Mouse (Mus musculus): Measurements from ENCODE around the gene Ppan.

Gene Ppan

DNA sequence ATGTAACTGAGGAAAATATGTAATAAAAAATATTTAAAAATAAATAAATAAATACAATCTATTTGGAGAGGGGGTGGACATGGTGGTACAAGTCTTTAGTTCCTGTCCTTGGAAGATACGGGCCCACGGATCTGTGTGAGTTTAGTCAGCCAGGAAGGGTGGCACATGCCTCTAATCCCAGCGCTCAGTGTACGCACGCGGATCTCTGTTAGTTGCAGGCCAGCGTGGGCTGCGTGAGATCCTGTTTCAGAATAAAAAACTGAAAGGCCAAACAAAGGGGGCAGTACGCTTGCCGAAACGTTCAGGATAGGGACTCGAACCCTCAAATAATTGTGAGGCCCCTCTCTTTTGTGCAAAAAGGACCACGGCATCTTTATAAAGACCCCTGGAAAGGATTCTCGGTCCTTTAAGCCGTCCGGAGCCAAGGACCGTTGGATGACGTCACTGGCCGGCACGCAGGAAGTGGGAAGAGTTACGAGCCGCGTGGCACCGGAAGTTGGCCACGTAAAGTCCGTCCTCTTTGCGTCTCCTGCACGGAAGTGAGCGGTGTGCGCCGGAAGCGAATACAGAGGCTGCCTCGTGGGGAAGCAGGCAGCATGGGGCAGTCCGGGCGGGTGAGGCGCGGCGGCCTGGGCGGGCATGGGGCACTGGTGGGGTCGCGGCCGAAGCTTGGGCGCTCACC is at the start of gene Ppan:
TSS of gene Ppan (plus strand) at position 472 of the 682 bp plus-strand sequence.
- peak; percentile 96 to 97 for DNase-seq

DNA sequence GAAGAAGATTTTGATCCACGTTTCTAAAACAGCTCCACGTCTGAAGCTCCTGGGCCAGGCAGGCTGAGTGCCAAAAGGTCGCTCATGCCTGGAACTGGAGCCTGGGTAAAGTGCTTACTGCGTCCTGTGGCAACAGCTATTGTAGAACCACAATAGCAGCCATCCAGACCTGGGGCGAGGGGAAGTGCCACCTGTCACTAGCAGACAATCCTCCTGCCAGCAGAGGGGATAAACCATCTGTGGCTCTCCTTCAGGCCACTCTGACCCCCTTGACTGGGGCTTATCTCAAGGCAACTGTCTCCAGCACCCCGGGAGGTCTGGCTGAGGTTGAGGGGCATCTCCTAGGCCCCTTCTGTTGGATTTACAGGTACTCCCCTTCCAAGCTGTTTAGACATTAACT is 49.0 kb upstream of the Ppan start:
- peak in 1 of 2 experiments; percentile 5 for DNase-seq

DNA sequence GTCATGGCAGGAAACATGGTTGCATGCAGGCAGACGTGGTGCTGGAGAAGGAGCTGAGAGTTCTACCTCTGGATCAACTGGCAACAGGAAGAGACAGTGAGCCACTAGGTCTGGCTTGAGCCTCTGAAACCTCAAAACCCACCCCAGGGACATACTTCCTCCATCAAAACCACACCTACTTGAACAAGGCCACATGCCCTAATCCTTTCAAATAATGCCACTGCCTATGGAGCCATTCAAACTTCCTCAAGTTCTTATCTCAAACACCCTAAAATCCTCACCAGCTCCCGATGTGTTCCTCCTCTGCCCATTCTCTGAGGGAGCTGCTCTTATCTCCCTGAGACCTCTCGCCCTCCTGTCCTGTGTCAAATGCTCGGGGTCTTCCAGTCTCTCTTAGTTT is 45.8 kb upstream of the Ppan start:
- DNase-seq = no peak

DNA sequence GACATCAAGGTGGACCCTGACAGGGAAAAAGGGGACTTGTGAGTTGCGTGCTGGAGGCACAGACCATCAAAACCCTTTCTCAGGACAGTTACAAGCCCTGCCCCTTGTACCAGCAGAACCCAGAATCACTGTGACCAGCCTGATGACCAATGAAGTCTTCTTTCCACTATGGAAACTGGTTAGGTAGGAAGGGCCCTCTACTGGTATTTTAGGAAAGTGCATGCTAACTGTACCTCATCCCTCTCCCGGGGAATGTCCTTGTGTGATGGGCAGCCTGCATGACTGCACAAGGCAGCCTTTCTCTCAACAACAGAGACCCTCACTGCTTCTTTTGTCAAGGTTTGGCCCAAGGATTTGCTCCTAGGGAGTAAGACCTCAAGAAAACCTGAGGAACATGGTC is 45.3 kb upstream of the Ppan start:
- peak in 1 of 2 experiments; percentile 8 for DNase-seq

DNA sequence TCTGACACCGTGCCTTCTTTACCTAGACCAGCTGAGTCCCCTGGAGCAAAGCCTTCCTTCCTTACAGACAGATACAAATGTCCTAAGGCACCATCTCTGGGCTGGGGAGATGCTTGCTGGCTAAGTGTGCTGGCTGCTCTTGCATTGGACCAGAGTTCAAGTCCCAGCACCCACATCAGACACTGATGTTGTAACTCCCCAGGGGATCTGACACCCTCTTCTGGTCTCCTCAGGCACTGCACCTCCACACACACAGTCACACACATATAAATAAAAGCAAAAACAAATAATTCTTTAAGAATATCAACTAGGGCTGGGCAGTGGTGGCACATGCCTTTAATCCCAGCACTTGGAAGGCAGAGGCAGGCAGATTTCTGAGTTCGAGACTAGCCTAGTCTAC is 37.8 kb upstream of the Ppan start:
- DNase-seq = no peak

DNA sequence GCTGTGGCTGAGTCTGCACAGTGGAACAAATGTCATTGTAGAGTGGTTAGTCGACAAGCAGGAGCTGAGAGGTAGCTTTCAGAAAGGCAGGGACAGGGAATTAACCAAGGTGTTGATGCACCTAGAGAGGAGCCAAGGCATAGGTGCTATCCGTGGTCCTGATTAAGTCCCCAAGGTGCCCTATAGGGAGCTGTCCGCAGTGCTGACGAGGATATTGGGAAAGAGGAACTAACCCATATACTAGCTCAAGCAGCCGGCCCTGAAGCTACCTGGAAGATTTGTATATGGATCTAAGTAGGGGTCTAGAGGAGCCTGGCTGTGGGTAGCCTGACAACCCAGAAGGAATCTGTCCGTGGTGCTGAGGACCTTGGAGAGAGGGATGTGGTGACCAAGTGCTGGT is 30.8 kb upstream of the Ppan start:
- DNase-seq = peak; percentile 28 to 59

DNA sequence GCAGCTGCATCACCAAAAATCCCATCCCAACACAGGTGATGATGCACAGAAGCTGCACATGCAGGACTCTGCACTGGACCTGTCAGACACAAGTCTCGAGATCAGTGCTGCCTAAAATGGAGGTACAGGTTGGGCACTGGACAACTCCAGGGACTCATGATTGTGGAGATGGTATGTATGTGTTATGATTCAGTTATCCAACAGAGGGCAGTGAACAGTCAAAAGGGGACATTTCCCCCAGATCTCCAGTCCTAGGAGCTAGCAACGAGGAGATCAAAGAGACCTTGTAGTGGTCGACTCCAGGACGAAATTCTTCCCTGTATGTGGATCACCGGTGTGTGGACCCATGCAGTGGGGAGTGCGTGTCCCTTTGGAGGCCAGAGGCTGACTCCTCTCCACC is 28.0 kb upstream of the Ppan start:
- no peak for DNase-seq

DNA sequence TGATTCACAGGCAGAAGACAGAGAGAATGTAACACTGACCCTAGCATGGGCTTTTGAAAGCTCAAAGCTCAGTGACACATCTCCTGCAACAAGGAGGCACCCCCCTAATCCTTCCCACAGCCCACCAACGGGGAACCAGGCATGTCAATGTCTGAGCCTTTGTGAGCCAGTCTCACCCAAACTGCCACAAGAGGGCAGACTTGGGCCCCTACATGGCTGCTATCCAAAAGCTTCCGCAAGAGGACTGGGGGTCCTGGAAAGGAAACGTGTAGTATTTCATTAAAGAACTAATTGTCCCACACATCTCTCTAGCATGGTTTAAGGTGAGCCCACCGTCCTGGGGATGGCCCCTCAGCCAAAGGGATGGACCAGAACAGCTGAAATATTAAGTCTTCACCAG is 26.2 kb upstream of the Ppan start:
- no peak for DNase-seq

DNA sequence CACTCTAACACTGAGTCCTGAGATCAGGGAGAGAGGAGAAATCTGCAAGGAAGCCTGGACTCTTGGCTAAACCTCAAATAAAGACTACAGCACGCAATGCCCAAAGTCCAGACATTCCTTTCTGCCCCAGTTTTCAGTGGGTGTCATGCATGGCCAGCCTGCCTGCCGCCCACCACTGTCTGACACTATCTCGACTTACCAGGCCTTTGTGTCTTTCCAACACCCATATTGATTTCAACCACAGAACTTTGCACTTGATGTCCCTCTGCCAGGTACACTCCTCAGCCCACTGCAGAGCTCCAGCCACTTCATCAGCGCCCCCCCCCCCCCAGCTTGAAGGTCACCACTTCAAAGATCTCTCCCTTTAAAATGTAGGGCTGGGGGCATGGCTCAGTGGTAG is 25.8 kb upstream of the Ppan start:
- no peak for DNase-seq

DNA sequence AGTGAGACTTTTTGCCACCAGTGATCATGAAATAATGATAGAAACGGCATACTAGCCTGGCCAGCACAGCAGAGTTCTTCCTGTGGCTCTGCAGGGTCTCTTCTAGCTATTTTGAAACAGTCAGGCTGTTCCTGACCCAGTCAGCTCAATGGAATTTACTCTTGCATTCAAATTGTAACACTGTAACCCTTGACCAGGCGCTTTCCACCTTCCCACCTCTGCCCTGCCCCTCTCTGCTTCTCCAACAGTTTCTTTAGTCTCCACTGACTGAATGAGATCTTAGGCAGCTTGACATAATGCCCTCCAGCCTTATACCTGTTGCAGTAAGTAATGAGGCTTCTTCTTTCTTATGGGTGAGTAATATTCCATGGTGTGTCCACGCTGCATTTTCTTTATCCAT is 21.1 kb upstream of the Ppan start:
- DNase-seq = no peak

DNA sequence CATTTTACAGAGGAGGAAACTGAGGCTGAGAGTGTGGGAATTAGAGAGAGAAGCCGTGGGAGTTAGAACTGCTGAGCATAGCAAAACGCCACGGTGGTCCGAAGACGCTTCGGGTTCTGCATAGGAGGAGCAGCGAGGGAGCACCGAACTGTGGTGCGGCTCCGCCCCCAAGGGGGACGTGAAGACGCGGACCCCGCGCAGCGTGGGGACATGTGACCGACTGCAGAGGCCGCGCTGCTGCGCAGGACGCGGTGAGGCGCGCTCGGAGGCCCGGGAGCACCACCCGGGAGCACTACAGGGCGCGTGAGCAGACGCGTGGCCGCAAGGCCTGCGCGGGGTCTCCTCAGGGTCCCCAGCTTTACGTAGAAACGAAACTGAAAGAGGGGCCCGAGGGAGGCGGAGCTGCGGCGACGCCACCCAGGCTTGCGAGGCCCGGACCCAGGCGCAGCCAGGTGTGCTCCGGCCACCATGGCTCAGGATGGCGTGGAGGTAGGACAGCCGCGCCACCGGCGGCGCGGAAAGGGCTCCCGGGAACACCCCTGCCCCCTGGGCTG is 19.4 kb upstream of the Ppan start, which contains the start of gene A230050P20Rik:
TSS of gene A230050P20Rik (plus strand) at position 195 of the 554 bp plus-strand sequence.
- DNase-seq = no peak

DNA sequence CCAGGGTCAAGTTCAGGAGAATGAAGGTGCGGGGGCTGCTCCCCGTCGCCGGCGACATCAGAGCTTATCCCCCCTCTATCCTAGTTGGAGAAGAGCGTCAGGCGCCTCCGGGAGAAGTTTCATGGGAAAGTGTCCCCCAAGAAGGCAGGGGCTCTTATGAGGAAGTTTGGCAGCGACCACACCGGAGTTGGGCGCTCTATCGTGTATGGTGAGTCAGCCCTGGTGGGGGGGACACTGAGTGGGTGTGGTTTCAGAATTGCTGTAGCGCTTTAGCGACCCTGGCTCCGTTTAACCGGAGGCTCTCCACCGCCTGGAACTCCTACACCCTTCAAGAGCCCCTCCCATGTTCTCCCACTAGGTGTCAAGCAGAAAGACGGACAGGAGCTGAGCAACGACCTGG is 18.7 kb upstream of the Ppan start:
- DNase-seq = no peak

DNA sequence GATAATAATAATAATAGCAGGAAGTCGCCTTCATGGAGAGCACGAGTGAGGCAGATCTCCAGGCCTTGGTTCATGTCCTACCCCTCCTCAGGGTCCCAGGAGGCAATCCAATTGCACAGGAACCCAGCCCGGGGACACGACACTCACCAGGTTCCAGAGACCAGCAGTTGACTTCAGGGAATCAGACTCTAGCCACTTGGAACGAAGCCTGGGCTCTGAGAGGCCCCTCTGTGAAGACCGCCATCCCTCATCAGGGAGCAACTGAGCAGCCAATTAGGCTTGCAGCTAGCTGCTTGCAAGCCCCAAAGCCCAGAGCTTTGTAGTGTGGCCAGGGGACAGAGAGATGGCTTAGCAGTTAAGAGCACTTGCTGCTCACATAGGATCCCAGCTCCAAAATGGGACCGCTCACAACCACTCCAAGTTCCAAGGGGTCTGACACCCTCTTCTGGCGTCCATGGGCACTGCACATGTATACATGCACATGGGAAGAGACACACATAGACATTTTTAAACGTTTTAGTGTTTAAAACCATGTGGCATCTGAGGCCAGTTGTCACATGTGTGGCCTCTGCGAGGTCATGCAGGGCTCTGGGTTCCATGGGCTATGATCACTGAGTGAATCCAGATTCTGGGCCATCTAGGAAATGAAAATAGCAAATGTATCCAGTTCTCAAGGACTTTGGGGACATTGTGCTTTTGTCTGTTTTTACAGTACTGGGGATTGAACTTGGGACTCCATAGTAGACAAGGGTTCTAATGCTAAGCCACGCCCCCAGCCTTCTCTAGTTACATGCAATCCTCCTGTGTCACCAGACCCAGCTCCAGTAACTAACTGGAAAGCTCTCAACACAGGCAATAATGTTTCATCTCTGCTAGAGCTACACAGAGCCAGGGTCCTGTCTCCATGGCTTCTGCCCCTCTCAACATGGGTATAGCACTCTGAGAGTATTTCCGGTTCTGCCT is 17.5 kb upstream of the Ppan start:
- DNase-seq = no peak

DNA sequence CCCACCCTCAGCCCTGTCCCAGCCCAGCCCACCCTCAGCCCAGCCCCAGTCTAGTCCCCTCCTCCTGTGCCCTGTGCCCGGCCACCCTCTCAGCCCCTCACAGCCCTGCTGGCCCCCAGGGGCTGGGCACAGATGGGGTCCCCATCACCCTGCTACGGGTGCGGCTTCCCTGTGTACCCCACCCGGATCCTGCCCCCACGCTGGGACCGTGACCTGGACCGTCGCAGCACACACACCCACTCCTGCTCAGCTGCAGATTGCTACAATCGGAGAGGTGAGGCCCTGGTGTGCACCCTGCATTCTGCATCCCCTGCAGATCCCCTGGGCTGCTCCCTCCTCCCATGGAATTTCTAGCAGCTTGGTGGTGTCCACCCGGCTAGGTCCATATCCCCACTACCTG is 15.0 kb upstream of the Ppan start:
- no peak for DNase-seq

DNA sequence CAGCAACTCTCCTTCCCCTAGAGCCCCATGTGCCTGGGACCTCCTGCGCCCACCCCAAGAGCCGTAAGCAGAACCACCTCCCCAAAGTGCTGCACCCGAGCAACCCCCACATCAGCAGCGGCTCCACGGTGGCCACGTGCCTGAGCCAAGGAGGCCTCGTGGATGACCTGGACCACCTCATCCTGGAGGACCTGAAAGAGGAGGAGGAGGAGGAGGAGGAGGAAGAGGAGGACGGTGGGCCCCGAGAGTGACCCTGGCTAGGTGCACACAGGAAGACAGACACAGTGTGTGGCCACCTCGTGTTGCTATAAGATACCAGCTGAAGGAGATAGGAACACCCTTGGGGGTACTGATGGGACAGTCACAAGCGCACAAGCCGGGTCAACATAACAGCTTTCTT is 14.5 kb upstream of the Ppan start:
- no peak for DNase-seq

DNA sequence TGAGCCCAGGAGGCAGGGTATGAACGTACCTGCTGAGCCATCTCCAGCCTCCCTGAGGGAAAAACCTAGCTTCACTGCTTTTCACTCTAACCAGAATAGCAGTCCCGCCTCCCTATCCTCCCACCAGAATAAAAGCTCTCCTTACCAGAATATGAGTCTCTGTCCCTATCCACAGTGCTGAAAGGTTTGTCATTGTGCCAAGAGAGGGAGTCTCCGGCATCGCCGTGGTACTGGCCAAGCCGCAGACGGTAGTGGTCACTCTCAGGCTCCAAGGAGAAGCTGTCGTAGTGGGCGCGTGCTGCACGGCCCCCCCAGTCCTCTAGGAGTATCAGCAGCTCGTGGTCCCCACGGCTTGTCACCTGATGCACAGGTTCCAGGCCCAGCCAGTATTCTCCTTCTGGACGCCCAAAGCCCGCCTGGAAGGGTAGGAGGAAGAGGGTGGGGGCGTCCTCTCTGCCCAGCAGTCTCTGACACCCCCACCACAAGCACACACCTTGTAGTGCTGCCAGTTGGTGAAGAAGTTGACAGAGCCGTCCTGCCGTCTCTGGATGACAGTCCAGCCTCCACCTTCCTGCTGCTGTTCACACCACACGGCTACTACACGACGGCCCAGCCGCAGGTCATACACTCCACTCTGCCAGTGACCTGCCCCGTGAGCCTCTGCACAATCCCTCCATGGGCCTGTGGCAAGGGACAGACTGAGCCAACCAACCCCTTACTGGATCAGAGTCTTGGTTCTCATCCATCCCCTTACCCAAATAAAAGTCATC is 12.8 kb upstream of the Ppan start:
- DNase-seq = no peak

DNA sequence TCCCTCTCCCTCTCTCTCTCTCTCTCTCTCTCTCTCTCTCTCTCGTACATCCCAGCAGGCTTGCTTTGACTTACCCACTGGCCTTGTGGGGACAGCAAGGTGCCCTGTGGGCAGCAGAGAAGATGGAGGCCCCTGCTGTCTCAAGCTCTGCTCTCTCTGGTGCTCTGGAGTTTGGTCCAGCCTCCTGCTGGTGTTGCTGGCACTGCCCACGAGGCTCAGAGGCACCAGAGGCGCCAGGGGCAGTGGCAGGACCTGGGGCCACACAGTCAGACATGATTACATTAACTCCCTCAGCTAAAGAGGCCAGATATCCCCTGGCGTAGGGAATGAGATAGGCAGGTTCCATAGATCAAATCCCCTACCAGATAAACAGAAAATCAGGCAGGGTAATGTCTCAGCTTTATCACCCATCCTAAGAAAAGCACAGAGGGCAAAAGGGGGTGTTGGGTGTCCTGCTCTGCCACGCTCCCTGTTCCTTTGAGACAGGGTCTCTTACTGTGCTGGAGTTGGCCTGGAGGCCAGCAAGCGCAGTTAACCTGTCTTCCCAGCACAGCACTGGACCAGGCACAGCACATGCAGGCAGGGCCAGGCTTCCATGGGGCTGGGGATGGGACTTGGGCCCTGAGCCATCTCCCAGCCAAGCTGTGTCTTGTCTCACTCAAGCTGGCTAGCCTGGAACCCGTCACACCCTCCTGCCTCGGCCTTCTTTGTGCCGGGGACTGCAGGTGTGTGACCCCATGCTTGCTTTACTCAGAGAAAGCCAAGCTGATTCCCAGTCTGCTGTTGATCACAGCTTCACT is 11.5 kb upstream of the Ppan start:
- DNase-seq = no peak

DNA sequence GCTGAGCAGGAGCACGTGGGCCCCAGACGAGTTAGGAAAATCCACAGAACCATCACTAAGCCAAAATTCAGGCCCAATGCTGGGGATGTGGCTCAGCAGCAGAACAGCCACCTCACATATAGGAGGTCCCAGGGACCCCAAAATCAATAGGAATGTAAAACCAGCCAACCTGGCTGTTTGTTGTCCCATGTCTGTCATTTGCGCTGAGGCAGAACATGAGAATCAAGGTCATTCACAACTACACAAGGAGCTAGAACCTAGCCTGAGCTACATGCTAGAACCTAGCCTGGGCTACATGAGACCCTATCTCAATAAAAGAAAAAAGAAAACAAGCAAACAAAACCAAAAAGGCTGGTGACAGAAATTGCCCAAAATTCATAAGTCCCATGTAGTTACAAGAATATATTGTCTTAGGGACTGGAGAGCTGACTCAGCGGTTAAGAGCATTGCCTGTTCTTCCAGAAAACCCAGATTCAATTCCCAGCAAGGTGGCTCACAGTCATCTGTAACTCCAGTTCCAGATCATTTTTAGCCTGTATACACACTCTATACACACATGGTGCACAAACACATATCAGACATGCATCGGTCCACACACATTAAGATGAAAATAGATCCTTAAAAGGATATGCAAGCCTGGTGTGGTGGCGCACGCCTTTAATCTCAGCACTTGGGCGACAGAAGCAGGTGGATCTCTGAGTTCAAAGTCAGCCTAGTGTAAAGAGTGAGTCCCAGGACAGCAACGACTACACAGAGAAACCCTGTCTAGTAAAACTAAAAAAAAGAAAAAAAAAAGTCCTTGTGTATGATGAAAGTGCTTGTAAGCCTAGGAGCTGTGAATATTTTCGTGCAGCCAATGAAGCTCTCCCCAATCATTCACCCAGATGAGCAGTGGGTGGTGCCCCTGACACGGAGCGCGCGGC is 10.6 kb upstream of the Ppan start:
- no peak for DNase-seq

DNA sequence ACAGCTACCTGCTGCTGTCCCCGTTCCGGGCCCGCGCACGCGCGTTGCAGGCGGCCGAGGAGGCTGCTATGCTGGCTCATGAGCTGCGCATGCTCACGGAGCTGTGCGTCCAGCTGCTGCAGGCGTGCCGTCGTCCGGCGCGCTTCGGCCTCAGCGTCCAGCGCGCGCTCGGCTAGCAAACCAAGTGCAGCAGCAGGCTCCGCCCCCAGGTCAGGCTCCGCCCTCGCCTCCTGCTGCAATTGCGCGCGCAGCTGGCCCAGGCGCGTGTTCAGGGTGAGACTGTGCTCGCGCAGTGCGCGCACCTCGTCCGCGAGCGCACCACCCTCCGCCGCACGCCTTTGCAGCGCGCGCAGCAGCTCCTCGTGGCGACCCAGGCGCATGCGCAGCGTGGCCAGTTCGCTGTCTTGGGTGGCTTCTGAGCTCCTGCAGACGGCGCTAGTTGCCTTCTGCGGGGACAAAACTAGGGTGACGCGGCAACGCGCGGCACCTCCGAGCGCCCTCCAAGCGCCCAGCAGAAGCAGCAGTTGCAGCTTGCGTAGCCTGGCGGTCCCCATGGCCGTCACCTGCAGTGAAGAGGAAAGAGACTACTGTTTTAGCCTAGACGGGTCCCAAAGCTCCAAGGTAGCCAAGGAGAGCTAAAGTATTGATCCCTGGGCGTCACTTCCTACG is 9.8 kb upstream of the Ppan start:
- DNase-seq = peak; percentile 100

DNA sequence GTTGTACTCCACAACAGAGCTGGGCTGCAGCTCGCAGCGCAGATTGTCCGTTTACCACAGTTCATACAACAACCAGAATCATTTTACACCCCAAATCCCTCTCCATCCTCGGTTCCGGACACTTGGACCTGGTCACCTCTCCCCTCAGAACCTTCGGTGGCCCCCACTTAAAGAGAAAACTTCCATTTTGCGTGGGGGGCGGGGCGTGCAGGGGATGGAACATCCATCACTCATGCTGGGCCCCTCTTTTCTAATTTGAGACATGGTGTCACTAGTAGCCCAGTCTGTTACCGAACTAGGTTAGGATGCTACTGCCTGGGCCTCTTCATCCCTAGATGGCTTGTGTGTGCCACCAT is 9.3 kb upstream of the Ppan start:
- no peak for DNase-seq

Measured in kidney, adult 8-10 months (tissue).